Mouse (Mus musculus): Measurements from ENCODE around the gene 9930111J21Rik1. TPM values are rescaled to one million over a fixed set of nuclear protein-coding genes. Genes with fewer than 3 reads are reported as not detected.
"Not testable (repeated sequence)": the region's sequence is repeated elsewhere in the genome, so short reads cannot be mapped to it uniquely, and the experiment has no call there.

Gene 9930111J21Rik1
- total RNA-seq (2022) = 1 to 10 TPM in 3 of 4 experiments, under 1 TPM in 1; 0.96 to 3.1 (median 1.8) TPM

DNA sequence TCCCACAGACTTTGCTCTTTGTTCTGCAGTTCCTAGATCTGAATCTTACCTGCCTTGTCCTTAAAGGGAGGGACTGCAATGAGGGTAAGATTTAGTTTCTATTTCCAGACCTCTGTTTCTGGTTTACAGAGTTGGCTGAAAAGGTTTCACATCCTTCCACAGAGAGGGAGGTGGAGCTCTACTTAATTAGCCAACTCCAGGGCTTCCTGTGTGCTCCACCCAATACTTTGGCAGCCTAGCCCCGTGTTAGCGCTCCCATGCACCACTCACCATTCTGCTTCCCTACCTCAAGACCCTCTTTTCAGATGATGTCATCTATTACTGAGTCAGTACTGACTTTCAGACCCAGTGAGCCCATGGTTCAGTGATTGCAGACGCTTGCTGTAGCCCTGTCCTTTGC is at the start of gene 9930111J21Rik1:
Gene 9930111J21Rik1 (minus strand): TSS at position 148 of the 400 bp plus-strand sequence.
- DNase-seq (ENCODE audit: low spot score in 2 of 2) = not testable (repeated sequence)

DNA sequence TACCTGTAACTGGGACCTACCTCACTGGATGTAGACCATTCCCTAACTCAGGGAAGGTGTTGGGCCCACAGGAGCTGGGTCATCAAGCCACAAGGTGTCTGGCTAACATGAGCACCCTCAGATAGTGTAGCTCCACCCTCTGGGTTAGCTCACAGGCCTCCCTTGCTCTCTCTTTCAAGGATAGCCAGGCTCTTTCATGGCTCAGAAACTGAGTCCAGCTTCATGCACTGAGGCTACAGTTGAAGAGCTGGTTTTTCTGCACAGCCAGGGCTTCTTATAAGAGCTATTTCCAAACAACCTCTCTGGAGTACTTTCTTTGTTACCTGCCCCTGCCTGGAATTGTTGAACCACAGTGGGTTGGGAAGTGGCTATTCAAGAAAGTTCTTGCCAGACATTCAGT is 32.9 kb upstream of the 9930111J21Rik1 start:
- DNase-seq (ENCODE audit: low spot score in 2 of 2) = not testable (repeated sequence)

DNA sequence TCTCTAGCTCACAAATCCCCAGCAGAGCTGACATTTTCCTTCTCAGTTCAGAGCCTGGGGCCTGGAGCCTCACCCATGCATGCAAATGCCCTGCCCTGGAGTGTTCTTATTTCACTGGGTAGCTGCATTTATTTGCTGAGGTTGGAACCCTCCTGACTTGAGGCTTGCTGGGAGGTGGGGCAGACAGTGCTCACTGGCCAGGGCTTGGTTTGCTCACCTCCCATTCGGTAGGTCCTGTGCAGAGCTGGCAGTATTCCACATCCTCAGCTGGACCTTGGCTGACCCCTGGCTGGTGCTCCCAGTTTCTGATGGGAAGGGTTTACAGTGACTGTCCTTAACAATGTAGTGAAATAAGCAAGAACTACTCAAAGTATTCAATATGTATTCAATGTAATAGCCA is 27.6 kb upstream of the 9930111J21Rik1 start:
- DNase-seq (ENCODE audit: low spot score in 2 of 2) = not testable (repeated sequence)

- DNase-seq (ENCODE audit: low spot score in 2 of 2) = not testable (repeated sequence)
These were observed 27.1 kb upstream of the 9930111J21Rik1 start for GRCm38 (mm10) chr11:49006317-49006716.

- not testable (repeated sequence) for DNase-seq (ENCODE audit: low spot score in 2 of 2)
These were observed 21.2 kb upstream of the 9930111J21Rik1 start for GRCm38 (mm10) chr11:49000411-49000810.

GRCm38 (mm10) chr11:48994018-48994417 is 14.8 kb upstream of the 9930111J21Rik1 start, which contains the start of gene Tgtp1:
Tgtp1 (minus strand) TSS chr11:48994172.
- DNase-seq (ENCODE audit: low spot score in 2 of 2) = not testable (repeated sequence)

GRCm38 (mm10) chr11:48993296-48993695 is 14.1 kb upstream of the 9930111J21Rik1 start:
- not testable (repeated sequence) for DNase-seq (ENCODE audit: low spot score in 2 of 2)

GRCm38 (mm10) chr11:48991740-48992520 is 12.7 kb upstream of the 9930111J21Rik1 start, which contains the start of gene Gm12185:
Gm12185 (minus strand) TSS chr11:48992226.
- DNase-seq (ENCODE audit: low spot score in 2 of 2) = not testable (repeated sequence)

DNA sequence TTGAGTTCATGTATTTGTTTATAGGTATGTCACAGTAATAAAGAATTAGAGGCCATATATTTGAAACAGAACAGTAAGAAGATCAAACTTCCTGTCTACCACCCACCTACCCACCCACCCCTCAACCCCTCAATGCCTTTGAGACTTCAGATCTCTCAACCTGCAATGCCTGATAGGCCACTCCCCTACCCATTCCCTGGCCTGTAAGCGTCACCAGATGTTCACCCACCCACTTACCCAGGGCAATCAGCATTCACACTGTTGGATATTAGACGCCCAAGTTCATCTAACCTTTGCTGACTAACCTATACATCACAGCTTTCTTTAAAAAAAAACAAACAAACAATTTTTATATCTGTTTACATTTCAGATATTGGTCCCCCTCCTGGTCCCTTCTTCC is 10.8 kb upstream of the 9930111J21Rik1 start:
- not testable (repeated sequence) for DNase-seq (ENCODE audit: low spot score in 2 of 2)

GRCm38 (mm10) chr11:48988219-48988618 is 9.0 kb upstream of the 9930111J21Rik1 start:
- DNase-seq (ENCODE audit: low spot score in 2 of 2) = not testable (repeated sequence)

DNA sequence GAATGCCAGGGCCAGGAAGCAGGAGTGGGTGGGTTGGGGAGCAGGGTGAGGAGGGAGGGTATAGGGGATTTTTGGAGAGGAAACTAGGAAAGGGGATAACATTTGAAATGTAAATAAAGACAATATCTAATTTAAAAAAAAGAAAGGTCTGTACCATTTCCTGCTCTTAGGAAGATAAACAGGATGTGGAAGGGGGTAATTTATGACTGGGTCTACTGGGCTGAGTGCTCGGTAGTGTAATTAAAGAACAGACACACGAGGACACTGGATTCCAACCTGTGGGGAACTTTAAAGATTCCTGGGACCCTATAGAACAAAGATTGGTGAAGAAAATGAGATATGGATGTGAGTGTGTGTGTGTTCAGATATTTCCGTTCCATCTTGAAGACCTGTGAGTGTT is 3.6 kb upstream of the 9930111J21Rik1 start:
- DNase-seq (ENCODE audit: low spot score in 2 of 2) = not testable (repeated sequence)

- DNase-seq (ENCODE audit: low spot score in 2 of 2) = not testable (repeated sequence)
These were observed 854 bp upstream of the 9930111J21Rik1 start for GRCm38 (mm10) chr11:48980052-48980451.

GRCm38 (mm10) chr11:48978240-48978939 is 808 bp downstream of the 9930111J21Rik1 start, which contains the start of gene Olfr56:
Olfr56 (plus strand) TSS chr11:48978889.
- not testable (repeated sequence) for DNase-seq (ENCODE audit: low spot score in 2 of 2)

GRCm38 (mm10) chr11:48974686-48975085 is 4.5 kb downstream of the 9930111J21Rik1 start:
- DNase-seq (ENCODE audit: low spot score in 2 of 2) = not testable (repeated sequence)

DNA sequence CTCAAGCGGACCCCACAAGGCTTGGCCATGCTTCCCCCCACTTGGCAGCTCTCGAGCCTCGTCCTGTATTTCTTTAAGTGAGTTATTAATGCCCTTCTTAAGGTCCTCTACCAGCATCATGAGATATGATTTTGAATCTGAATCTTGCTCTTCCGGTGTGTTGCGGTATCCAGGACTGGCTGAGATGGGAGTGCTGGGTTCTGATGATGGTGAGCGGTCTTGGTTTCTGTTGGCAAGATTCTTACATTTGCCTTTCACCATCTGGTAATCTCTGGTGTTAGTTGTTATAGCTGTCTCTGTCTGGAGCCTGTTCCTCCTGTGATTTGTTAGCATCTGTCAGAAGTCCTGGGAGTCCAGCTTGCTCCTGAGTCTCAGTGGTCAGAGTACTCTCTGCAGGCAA is 33.1 kb downstream of the 9930111J21Rik1 start, which contains the start of gene Psme2b:
Gene Psme2b (minus strand): TSS at position 101 of the 400 bp plus-strand sequence.
- DNase-seq (ENCODE audit: low spot score in 2 of 2) = not testable (repeated sequence)

DNA sequence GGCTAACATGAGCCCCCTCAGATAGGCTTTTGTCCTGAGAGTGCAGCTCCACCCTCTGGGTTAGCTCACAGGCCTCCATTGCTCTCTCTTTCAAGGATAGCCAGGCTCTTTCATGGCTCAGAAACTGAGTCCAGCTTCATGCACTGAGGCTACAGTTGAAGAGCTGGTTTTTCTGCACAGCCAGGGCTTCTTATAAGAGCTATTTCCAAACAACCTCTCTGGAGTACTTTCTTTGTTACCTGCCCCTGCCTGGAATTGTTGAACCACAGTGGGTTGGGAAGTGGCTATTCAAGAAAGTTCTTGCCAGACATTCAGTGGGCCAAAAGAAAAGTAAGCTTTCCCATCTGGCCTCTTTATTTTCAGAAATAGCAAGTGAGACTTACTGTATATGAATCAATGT is 39.9 kb downstream of the 9930111J21Rik1 start:
- DNase-seq (ENCODE audit: low spot score in 2 of 2) = not testable (repeated sequence)

DNA sequence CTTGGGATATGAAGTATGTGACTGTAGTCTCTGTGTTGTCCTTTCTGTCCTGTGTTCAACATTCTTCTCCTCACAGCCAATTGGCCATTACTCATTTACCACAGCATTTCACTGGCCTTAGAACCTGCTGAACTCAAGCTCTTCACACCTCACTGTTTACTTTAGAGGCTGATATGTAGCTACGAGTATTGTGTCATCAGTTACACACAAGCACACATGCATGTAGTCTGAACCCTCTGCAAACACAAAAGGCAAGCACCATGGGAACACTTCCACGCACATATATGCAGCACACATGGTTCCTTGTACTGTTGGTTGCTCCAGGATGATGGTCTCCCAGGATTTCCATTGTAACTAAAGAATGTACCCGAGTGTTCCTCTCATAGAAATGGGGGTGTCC is 43.9 kb downstream of the 9930111J21Rik1 start:
- not testable (repeated sequence) for DNase-seq (ENCODE audit: low spot score in 2 of 2)

GRCm38 (mm10) chr11:48933923-48934322 is 45.3 kb downstream of the 9930111J21Rik1 start:
- DNase-seq (ENCODE audit: low spot score in 2 of 2) = not testable (repeated sequence)

DNA sequence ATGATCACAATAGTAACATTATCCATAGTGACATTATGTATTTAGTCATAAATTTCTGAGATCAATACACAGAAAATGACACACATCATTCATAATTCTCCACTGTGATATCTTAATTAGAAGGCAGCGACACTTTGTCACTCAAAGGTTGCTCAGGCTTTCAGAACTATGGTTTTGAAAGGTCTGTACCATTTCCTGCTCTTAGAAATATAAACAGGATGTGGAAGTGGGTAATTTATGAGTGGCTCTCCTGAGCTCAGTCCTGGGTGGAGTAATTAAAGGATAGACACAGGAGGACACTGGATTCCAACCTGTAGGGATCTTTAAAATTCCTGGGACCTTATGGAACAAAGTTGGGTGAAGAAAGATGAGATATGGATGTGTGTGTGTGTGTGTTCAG is 45.8 kb downstream of the 9930111J21Rik1 start:
- not testable (repeated sequence) for DNase-seq (ENCODE audit: low spot score in 2 of 2)

- DNase-seq (ENCODE audit: low spot score in 2 of 2) = not testable (repeated sequence)
These were observed 51.1 kb downstream of the 9930111J21Rik1 start for GRCm38 (mm10) chr11:48928068-48928467.

- not testable (repeated sequence) for DNase-seq (ENCODE audit: low spot score in 2 of 2)
These were observed 52.8 kb downstream of the 9930111J21Rik1 start for GRCm38 (mm10) chr11:48926437-48926836.

DNA sequence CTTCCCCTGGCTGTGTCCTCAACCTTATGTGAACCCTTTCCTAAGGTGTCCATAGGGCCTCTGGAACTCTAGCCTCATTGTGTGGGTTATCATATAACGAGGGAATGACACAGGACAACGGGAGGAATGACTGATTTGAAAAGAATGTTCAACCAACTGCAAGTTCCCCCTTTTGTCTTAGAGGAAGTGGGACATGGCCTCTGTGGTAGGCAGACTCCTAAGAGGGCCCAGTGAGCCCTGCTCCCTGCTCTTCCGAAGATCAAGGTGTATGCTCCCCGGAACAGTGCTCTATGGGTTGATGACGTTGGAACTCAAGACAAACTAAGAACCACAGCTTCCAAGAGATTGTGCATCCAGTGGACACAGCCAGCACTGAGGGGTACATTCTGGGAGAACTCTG is 55.4 kb downstream of the 9930111J21Rik1 start:
- DNase-seq (ENCODE audit: low spot score in 2 of 2) = not testable (repeated sequence)
